Mouse (Mus musculus): ENCODE results near the gene Blzf1. TPM values are rescaled to one million over a fixed set of nuclear protein-coding genes. Genes with fewer than 3 reads are reported as not detected.

Gene Blzf1
- polyA plus RNA-seq, 1 experiment from 2014 or later: 50.5 TPM

GRCm38 (mm10) chr1:164292040-164292439 is 15.2 kb downstream of the Blzf1 start:
- DNase-seq (ENCODE audit: low spot score): no peak
- H3K9me3 ChIP-seq (ENCODE audit: control insufficient read depth, low read length): no peaks in the 10 kb centered on the region
- WGBS: 80% methylated on average over 5 of the region's 5 CpGs
- no peak overlapping the region for H3K27ac ChIP-seq (replicated peaks)
- no peak overlapping the region for H3K9ac ChIP-seq (ENCODE audit: low read length)
- TF ChIP-seq CTCF (IDR thresholded peaks at IDR 0.05; ENCODE audit: low read depth) (peak; percentile 54), EP300 (optimal IDR thresholded peaks at IDR 0.05) (no peak)
- H3K4me1 ChIP-seq (replicated peaks; ENCODE audit: control insufficient read depth, insufficient read depth): no peaks in the 10 kb centered on the region
- H3K36me3 ChIP-seq (ENCODE audit: control insufficient read depth, insufficient read depth, low read length): peaks cover 11% of the 10 kb centered on the region; the same call in 1 of the 2 replicates
- no peak for ATAC-seq (ENCODE audit: low FRiP score, low TSS enrichment)
- no peak overlapping the region for H3K4me2 ChIP-seq (replicated peaks; ENCODE audit: low read depth)
- no peaks in the 10 kb centered on the region for H3K27me3 ChIP-seq (ENCODE audit: control insufficient read depth, insufficient read depth, low read length)
- H3K4me3 ChIP-seq (ENCODE audit: low read depth, low read length): no peak overlapping the region

GRCm38 (mm10) chr1:164287406-164287805 is 19.9 kb downstream of the Blzf1 start:
- no peak for ATAC-seq (ENCODE audit: low FRiP score, low TSS enrichment)
- DNase-seq (ENCODE audit: low spot score): no peak
- Histone ChIP-seq H3K27me3 (ENCODE audit: control insufficient read depth, insufficient read depth, low read length) (no peaks in the 10 kb centered on the region), H3K9ac (ENCODE audit: low read length) (no peak overlapping the region), H3K4me3 (ENCODE audit: low read depth, low read length) (no peak overlapping the region), H3K9me3 (ENCODE audit: control insufficient read depth, low read length) (no peaks in the 10 kb centered on the region), H3K4me2 (replicated peaks; ENCODE audit: low read depth) (no peak overlapping the region), H3K4me1 (replicated peaks; ENCODE audit: control insufficient read depth, insufficient read depth) (no peaks in the 10 kb centered on the region), H3K36me3 (ENCODE audit: control insufficient read depth, insufficient read depth, low read length) (no peaks in the 10 kb centered on the region), H3K27ac (replicated peaks) (no peak overlapping the region)
- 69% methylated on average over 15 of the region's 15 CpGs for WGBS
- no peak for TF ChIP-seq EP300 (optimal IDR thresholded peaks at IDR 0.05)
- no peak for TF ChIP-seq CTCF (IDR thresholded peaks at IDR 0.05; ENCODE audit: low read depth)

- no peaks in the 10 kb centered on the region for H3K27me3 ChIP-seq (ENCODE audit: control insufficient read depth, insufficient read depth, low read length)
- 86% methylated on average over 3 of the region's 3 CpGs for WGBS
- no peak overlapping the region for H3K4me2 ChIP-seq (replicated peaks; ENCODE audit: low read depth)
- no peaks in the 10 kb centered on the region for H3K9me3 ChIP-seq (ENCODE audit: control insufficient read depth, low read length)
- H3K27ac ChIP-seq (replicated peaks): no peak overlapping the region
- H3K4me1 ChIP-seq (replicated peaks; ENCODE audit: control insufficient read depth, insufficient read depth): no peaks in the 10 kb centered on the region
- DNase-seq (ENCODE audit: low spot score): no peak
- TF ChIP-seq CTCF (IDR thresholded peaks at IDR 0.05; ENCODE audit: low read depth) (no peak), EP300 (optimal IDR thresholded peaks at IDR 0.05) (no peak)
- H3K9ac ChIP-seq (ENCODE audit: low read length): no peak overlapping the region
- no peak for ATAC-seq (ENCODE audit: low FRiP score, low TSS enrichment)
- H3K36me3 ChIP-seq (ENCODE audit: control insufficient read depth, insufficient read depth, low read length): no peaks in the 10 kb centered on the region
- H3K4me3 ChIP-seq (ENCODE audit: low read depth, low read length): no peak overlapping the region
Measured at GRCm38 (mm10) chr1:164284007-164284406, 23.3 kb downstream of the Blzf1 start.

- DNase-seq (ENCODE audit: low spot score) (no peak), ATAC-seq (ENCODE audit: low FRiP score, low TSS enrichment) (no peak)
- Histone ChIP-seq H3K9me3 (ENCODE audit: control insufficient read depth, low read length) (no peaks in the 10 kb centered on the region), H3K27me3 (ENCODE audit: control insufficient read depth, insufficient read depth, low read length) (no peaks in the 10 kb centered on the region), H3K4me2 (replicated peaks; ENCODE audit: low read depth) (no peak overlapping the region), H3K4me3 (ENCODE audit: low read depth, low read length) (no peak overlapping the region), H3K27ac (replicated peaks) (no peak overlapping the region), H3K36me3 (ENCODE audit: control insufficient read depth, insufficient read depth, low read length) (no peaks in the 10 kb centered on the region), H3K9ac (ENCODE audit: low read length) (no peak overlapping the region), H3K4me1 (replicated peaks; ENCODE audit: control insufficient read depth, insufficient read depth) (no peaks in the 10 kb centered on the region)
- TF ChIP-seq EP300 (optimal IDR thresholded peaks at IDR 0.05) (no peak), CTCF (IDR thresholded peaks at IDR 0.05; ENCODE audit: low read depth) (no peak)
- WGBS: 63% methylated on average over 4 of the region's 4 CpGs
Measured at GRCm38 (mm10) chr1:164279332-164279731, 28.0 kb downstream of the Blzf1 start.

GRCm38 (mm10) chr1:164276552-164276951 is 30.7 kb downstream of the Blzf1 start:
- H3K9me3 ChIP-seq (ENCODE audit: control insufficient read depth, low read length): no peaks in the 10 kb centered on the region
- DNase-seq (ENCODE audit: low spot score) (no peak), ATAC-seq (ENCODE audit: low FRiP score, low TSS enrichment) (no peak)
- WGBS: 78% methylated on average over 3 of the region's 3 CpGs
- H3K9ac ChIP-seq (ENCODE audit: low read length): no peak overlapping the region
- TF ChIP-seq EP300 (optimal IDR thresholded peaks at IDR 0.05) (no peak), CTCF (IDR thresholded peaks at IDR 0.05; ENCODE audit: low read depth) (no peak)
- H3K36me3 ChIP-seq (ENCODE audit: control insufficient read depth, insufficient read depth, low read length): no peaks in the 10 kb centered on the region
- H3K27ac ChIP-seq (replicated peaks): no peak overlapping the region
- H3K27me3 ChIP-seq (ENCODE audit: control insufficient read depth, insufficient read depth, low read length): no peaks in the 10 kb centered on the region
- no peaks in the 10 kb centered on the region for H3K4me1 ChIP-seq (replicated peaks; ENCODE audit: control insufficient read depth, insufficient read depth)
- no peak overlapping the region for H3K4me3 ChIP-seq (ENCODE audit: low read depth, low read length)
- no peak overlapping the region for H3K4me2 ChIP-seq (replicated peaks; ENCODE audit: low read depth)

- WGBS: under 1% methylated on average over 30 of the region's 31 CpGs
- Histone ChIP-seq H3K4me3 (ENCODE audit: low read depth, low read length) (peak within 1 kb of the TSS; percentile 51), H3K9ac (ENCODE audit: low read length) (peak within 1 kb of the TSS; percentile 63), H3K36me3 (ENCODE audit: control insufficient read depth, insufficient read depth, low read length) (no peaks in the 10 kb centered on the region), H3K9me3 (ENCODE audit: control insufficient read depth, low read length) (no peaks in the 10 kb centered on the region), H3K27me3 (ENCODE audit: control insufficient read depth, insufficient read depth, low read length) (no peaks in the 10 kb centered on the region), H3K27ac (replicated peaks) (no peak within 1 kb of the TSS; the same call in 1 of the 2 replicates), H3K4me1 (replicated peaks; ENCODE audit: control insufficient read depth, insufficient read depth) (no peaks in the 10 kb centered on the region), H3K4me2 (replicated peaks; ENCODE audit: low read depth) (peak within 1 kb of the TSS; percentile 89)
- TF ChIP-seq EP300 (optimal IDR thresholded peaks at IDR 0.05) (no peak), CTCF (IDR thresholded peaks at IDR 0.05; ENCODE audit: low read depth) (peak; percentile 25; the same call in 1 of the 2 replicates)
- peak; percentile 96 for DNase-seq (ENCODE audit: low spot score)
- ATAC-seq (ENCODE audit: low FRiP score, low TSS enrichment): peak; percentile 98
Measured at GRCm38 (mm10) chr1:164275455-164275954, 31.8 kb downstream of the Blzf1 start, which contains the start of gene Ccdc181. Ccdc181 (plus strand) TSS chr1:164275585.

All from stomach, postnatal 0 days (tissue).